Mouse (Mus musculus) E14TG2a.4 (cell line): Measurements from ENCODE around the gene Grik2.

ENCODE experiments used
- CTCF ChIP-seq: conservative IDR thresholded peaks from 2 replicates; pipeline ENCODE4 v1.5.1; 2014; ENCODE audit warnings: low read length
- NANOG ChIP-seq: IDR thresholded peaks from 2 replicates; pipeline ENCODE4 v1.6.1; 2014; ENCODE audit warnings: borderline replicate concordance, low read length, mixed read lengths
- POU5F1 ChIP-seq: IDR thresholded peaks from 2 replicates; pipeline ENCODE4 v1.6.1; 2014; ENCODE audit warnings: low read length, borderline replicate concordance

DNA sequence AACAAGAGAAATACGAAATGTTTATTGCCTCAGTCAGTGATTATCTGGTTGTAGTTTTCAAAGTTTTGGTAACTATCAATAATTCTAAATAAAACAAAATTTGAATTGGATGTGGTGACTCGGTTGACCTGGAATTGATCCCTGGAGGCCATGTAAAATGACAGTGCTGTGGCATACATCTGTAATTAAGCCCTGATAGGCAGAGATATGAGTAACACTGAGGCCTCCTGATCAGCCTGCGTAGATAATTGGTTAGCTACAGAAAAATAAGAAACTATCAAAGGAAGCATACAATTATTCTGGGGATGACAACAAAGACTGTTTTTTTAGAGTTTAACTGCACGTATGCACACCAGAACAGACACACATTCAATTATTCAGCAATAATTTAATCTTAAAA, 634.4 kb downstream of the Grik2 start:
- no peak for TF ChIP-seq CTCF
- no peak for TF ChIP-seq POU5F1
- no peak for TF ChIP-seq NANOG
